Mouse (Mus musculus) right cerebral cortex, postnatal 36 days (tissue): ENCODE measurements around the gene Ggct.

Experiments
- DNase-seq, 2 experiments: peaks; one replicate each; pipeline ENCODE4 v3.0.0; 2022; ENCODE audit warnings: low spot score in 2 of 2, mixed read lengths in 1 of 2

Gene Ggct

GRCm38 (mm10) chr6:54992734-54993260 lies at the start of gene Ggct:
Gene Ggct, minus strand, starts transcription at chr6:54992950.
- peak; percentile 97 to 98 for DNase-seq

GRCm38 (mm10) chr6:55040031-55040430 lies 47.3 kb upstream of the Ggct start:
- no peak for DNase-seq

- DNase-seq: no peak
These were observed 46.7 kb upstream of the Ggct start for GRCm38 (mm10) chr6:55039446-55039783.

- DNase-seq: no peak
These were observed 46.1 kb upstream of the Ggct start for GRCm38 (mm10) chr6:55038671-55039445.

- DNase-seq: peak; percentile 83 to 85
These were observed 45.3 kb upstream of the Ggct start, which contains the start of gene Gars for GRCm38 (mm10) chr6:55037799-55038670. Gene Gars, plus strand, starts transcription at chr6:55038007.

- no peak for DNase-seq
These were observed 44.0 kb upstream of the Ggct start for GRCm38 (mm10) chr6:55036731-55037130.

GRCm38 (mm10) chr6:55027642-55028041 lies 34.9 kb upstream of the Ggct start:
- DNase-seq: no peak

- no peak for DNase-seq
These were observed 29.1 kb upstream of the Ggct start for GRCm38 (mm10) chr6:55021806-55022205.

- DNase-seq: no peak
These were observed 25.7 kb upstream of the Ggct start for GRCm38 (mm10) chr6:55018417-55018816.

- peak in 1 of 2 experiments; percentile 28 for DNase-seq
These were observed 24.2 kb upstream of the Ggct start for GRCm38 (mm10) chr6:55016710-55017583.

GRCm38 (mm10) chr6:55016236-55016635 lies 23.5 kb upstream of the Ggct start:
- peak; percentile 27 to 32 for DNase-seq

GRCm38 (mm10) chr6:55014184-55014583 lies 21.4 kb upstream of the Ggct start:
- no peak for DNase-seq

- no peak for DNase-seq
These were observed 19.8 kb upstream of the Ggct start for GRCm38 (mm10) chr6:55012516-55012915.

- no peak for DNase-seq
These were observed 17.8 kb upstream of the Ggct start for GRCm38 (mm10) chr6:55010330-55011091.

GRCm38 (mm10) chr6:55009391-55010230 lies 16.9 kb upstream of the Ggct start:
- DNase-seq: peak in 1 of 2 experiments; percentile 12

GRCm38 (mm10) chr6:55008401-55008800 lies 15.7 kb upstream of the Ggct start:
- DNase-seq: no peak

GRCm38 (mm10) chr6:55003559-55003958 lies 10.8 kb upstream of the Ggct start:
- no peak for DNase-seq

- no peak for DNase-seq
These were observed 9.7 kb upstream of the Ggct start for GRCm38 (mm10) chr6:55002438-55002837.

- DNase-seq: no peak
These were observed 8.6 kb upstream of the Ggct start for GRCm38 (mm10) chr6:55001320-55001719.

GRCm38 (mm10) chr6:54997726-54998125 lies 5.0 kb upstream of the Ggct start:
- no peak for DNase-seq
